Mouse (Mus musculus) E14TG2a.4 (cell line): ENCODE data around the gene Dcaf1.

ENCODE experiments used
- CTCF ChIP-seq: conservative IDR thresholded peaks from 2 replicates; pipeline ENCODE4 v1.5.1; 2014; ENCODE audit warnings: low read length
- POU5F1 ChIP-seq: IDR thresholded peaks from 2 replicates; pipeline ENCODE4 v1.6.1; 2014; ENCODE audit warnings: low read length, borderline replicate concordance

DNA sequence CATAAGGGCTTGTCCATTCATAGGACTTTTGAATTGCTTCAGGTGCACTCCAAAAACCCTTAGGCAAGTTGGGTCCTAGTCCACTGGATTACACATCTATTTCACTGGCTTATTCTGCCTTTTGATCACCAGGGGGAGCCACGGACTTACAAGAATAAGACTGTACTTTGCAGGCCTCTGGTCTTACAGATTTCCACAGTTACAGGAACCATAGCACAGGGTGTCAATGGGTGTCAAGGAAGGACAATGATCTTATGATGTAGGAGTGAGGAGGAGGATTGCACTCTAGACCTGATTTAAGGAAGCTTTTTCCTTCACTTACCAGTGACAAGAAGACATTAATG, 82.1 kb downstream of the Dcaf1 start:
- TF ChIP-seq CTCF, result peak; percentile 57
- TF ChIP-seq POU5F1, result no peak
